Mouse (Mus musculus): Measurements from ENCODE around the gene Arid3a.

- TF ChIP-seq CTCF (IDR thresholded peaks at IDR 0.05; ENCODE audit: control insufficient read depth, insufficient read depth, insufficient replicate concordance, low read depth, low read length) (no peak), POLR2A (IDR thresholded peaks at IDR 0.05; ENCODE audit: control insufficient read depth, low read depth, low read length) (no peak)
These were observed 40.1 kb downstream of the Arid3a start for GRCm38 (mm10) chr10:79966886-79967400.
